Comparison of ENCODE assay signal across 11 mouse cellular contexts in genomic region chr9:13874359-13874758, GRCm38 (mm10). TPM values are rescaled to one million over a fixed set of nuclear protein-coding genes. Genes with fewer than 3 reads are reported as not detected.
DNase-seq lines count a peak whose midpoint lies in the region; ATAC-seq lines count a peak whose summit lies in the region.
"Had no signal": no experiment of that assay in that cellular context is flagged by ENCODE, and none has a peak within 500 bp of the region (broad histone marks: within the 10 kb centered on the region; RNA-seq: fewer than 3 reads in every experiment).

No protein-coding gene starts in this region.

- DNase-seq in forebrain, embryonic 10.5 days (ENCODE audit: extremely low spot score, low spot score) = peak; percentile 10
- no peak for DNase-seq in forebrain, embryonic 11.5 days (ENCODE audit: low spot score)
- peak; percentile 11 for DNase-seq in lung, postnatal 36 days
- no peak for DNase-seq in lung, postnatal 14 days
- peak; percentile 48 for DNase-seq in embryo, embryonic 10 days (ENCODE audit: low spot score)
- DNase-seq in retina, embryonic 14.5 days (ENCODE audit: low spot score) = peak; percentile 52
- DNase-seq in T-cell, adult 2 months (ENCODE audit: low spot score) = no peak
- no peak for DNase-seq in cerebellum, adult 9-11 months
- DNase-seq: heart, adult 18-20 months had no signal

- H3K4me2 ChIP-seq in forebrain, embryonic 11.5 days (ENCODE audit: low read depth, low read length, severe bottlenecking) = no peak overlapping the region

- WGBS in forebrain, embryonic 10.5 days = 55% methylated on average over 2 of the region's 2 CpGs
- WGBS in forebrain, embryonic 11.5 days = 55% methylated on average over 2 of the region's 2 CpGs

- ATAC-seq in forebrain, embryonic 11.5 days (replicated peaks; ENCODE audit: low FRiP score) = no peak
- ATAC-seq: inflammation-experienced regulatory T-cells, adult 6 months had no signal

- no peak overlapping the region for H3K27ac ChIP-seq in forebrain, embryonic 10.5 days
- H3K27ac ChIP-seq in forebrain, embryonic 11.5 days (ENCODE audit: low read depth, low read length) = no peak overlapping the region

- no peaks in the 10 kb centered on the region for H3K4me1 ChIP-seq in forebrain, embryonic 10.5 days
- no peaks in the 10 kb centered on the region for H3K4me1 ChIP-seq in forebrain, embryonic 11.5 days (replicated peaks; ENCODE audit: control insufficient read depth, insufficient read depth, low read length)
- H3K4me1 ChIP-seq: megakaryocyte, embryonic 14.5 days had no signal

- no peaks in the 10 kb centered on the region for H3K9me3 ChIP-seq in forebrain, embryonic 10.5 days
- no peaks in the 10 kb centered on the region for H3K9me3 ChIP-seq in forebrain, embryonic 11.5 days (ENCODE audit: control insufficient read depth, low read length)
- H3K9me3 ChIP-seq: megakaryocyte, embryonic 14.5 days had no signal

- H3K27me3 ChIP-seq in forebrain, embryonic 10.5 days (ENCODE audit: poor library complexity, severe bottlenecking) = no peaks in the 10 kb centered on the region
- H3K27me3 ChIP-seq in forebrain, embryonic 11.5 days (ENCODE audit: control insufficient read depth, insufficient read depth, low read length) = no peaks in the 10 kb centered on the region

- no peak overlapping the region for H3K4me3 ChIP-seq in forebrain, embryonic 10.5 days
- H3K4me3 ChIP-seq in forebrain, embryonic 11.5 days (ENCODE audit: low read depth, low read length) = no peak overlapping the region
- H3K4me3 ChIP-seq: megakaryocyte, embryonic 14.5 days had no signal

- no peaks in the 10 kb centered on the region for H3K36me3 ChIP-seq in forebrain, embryonic 10.5 days (replicated peaks)
- H3K36me3 ChIP-seq in forebrain, embryonic 11.5 days (ENCODE audit: control insufficient read depth, insufficient read depth, low read length) = no peaks in the 10 kb centered on the region

- no peak overlapping the region for H3K9ac ChIP-seq in forebrain, embryonic 11.5 days (ENCODE audit: low read length)

RNA-seq across cellular contexts. Expression of gene Fam76b, which starts 46.8 kb away (rescaled TPM):
- 22.4 and 23.4 TPM in 2 replicates for polyA plus RNA-seq in forebrain, embryonic 10.5 days (2016; fragmentation: Nextera tagmentation; extraction: Ambion mirVana)
- polyA plus RNA-seq in forebrain, embryonic 11.5 days (2014; fragmentation: Nextera tagmentation; extraction: Ambion mirVana) = 34.9 and 35.3 TPM in 2 replicates

RNA-seq across cellular contexts. Expression of gene Cep57, which starts 47.5 kb away (rescaled TPM):
- polyA plus RNA-seq in forebrain, embryonic 10.5 days (2016; fragmentation: Nextera tagmentation; extraction: Ambion mirVana) = 69.9 and 71.4 TPM in 2 replicates
- polyA plus RNA-seq in forebrain, embryonic 11.5 days (2014; fragmentation: Nextera tagmentation; extraction: Ambion mirVana) = 74.5 and 85.8 TPM in 2 replicates

Comparison
In these comparisons a context has a peak if more than half of its experiments do, and no peak if none do; other contexts are left out.
1. DNase-seq: peak in forebrain, embryonic 10.5 days (single experiment), lung, postnatal 36 days (single experiment), embryo, embryonic 10 days (single experiment) and retina, embryonic 14.5 days (single experiment); none in forebrain, embryonic 11.5 days (single experiment), lung, postnatal 14 days (single experiment), T-cell, adult 2 months (single experiment) and cerebellum, adult 9-11 months (single experiment).